Mouse (Mus musculus): ENCODE data around the gene Tmem43.

DNA sequence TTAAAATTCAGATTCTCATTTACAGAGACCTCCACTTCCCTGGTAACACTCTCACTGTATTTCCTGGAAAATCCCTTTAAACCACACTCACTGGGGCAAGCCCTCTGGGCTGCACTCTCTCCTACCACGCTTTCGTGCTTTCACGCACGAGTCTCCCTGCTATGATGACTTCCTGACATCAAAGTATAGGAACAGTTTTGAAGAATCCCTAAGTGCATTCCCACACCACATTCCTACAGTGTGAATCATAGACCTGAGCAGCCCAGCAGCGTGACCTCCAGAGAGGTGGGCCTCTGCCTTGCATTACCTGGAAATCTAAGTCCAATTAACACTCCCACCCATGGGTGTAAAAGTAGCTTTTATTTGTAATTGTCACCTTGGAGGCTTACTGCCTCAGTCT lies 19.0 kb upstream of the Tmem43 start:
- TF ChIP-seq CTCF (IDR thresholded peaks at IDR 0.05; ENCODE audit: low read depth) (no peak), EP300 (optimal IDR thresholded peaks at IDR 0.05) (no peak)

Data from stomach, postnatal 0 days (tissue).